Mouse (Mus musculus): Measurements from ENCODE around the gene Kcnc4.

Gene Kcnc4

GRCm38 (mm10) chr3:107458528-107459195, 690 bp downstream of the Kcnc4 start:
- DNase-seq (ENCODE audit: low read depth, low spot score): peak; percentile 47

- no peak for DNase-seq (ENCODE audit: low read depth, low spot score)
These were observed 1.2 kb downstream of the Kcnc4 start for GRCm38 (mm10) chr3:107458104-107458503.

DNA sequence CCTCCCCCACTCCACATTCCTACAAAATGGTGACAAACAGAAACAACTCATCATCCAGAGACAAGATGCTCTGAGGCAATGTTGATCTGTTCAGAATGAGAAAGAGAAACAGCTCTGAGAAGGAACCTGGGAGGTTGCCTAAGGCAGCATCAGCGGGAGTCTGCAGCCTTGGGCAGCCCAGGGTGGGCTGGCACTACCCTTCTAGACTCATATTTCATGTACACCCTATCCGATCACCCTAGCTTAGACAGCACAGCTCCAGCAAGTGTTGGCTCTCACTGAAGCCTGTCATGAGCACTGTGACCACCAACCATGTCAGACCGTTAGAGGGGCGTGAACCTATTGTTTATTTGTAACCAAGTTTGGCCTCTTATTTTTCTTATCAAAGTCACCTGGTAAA, 5.1 kb downstream of the Kcnc4 start:
- no peak for DNase-seq (ENCODE audit: low read depth, low spot score)

DNA sequence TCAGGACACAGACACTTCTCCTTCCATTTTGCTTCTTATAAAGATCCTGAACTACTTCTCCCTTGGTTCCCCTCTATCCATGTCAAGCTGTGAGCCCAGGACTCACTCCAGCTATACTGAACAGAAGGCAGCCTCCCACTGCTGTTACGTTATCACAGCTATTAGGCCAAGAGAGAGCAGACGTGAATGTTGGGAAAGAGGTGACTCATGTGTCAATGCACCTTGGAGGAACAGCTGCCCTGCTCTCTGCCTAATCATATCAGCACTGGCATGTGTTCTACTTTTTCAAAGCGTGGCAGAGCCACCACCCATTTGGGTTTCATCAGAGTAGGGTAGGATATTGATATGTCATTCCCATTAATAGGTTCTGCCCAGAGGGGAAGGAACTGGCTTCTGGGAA, 12.5 kb downstream of the Kcnc4 start:
- DNase-seq (ENCODE audit: low read depth, low spot score): no peak

- no peak for DNase-seq (ENCODE audit: low read depth, low spot score)
These were observed 15.5 kb downstream of the Kcnc4 start for GRCm38 (mm10) chr3:107443866-107444265.

DNA sequence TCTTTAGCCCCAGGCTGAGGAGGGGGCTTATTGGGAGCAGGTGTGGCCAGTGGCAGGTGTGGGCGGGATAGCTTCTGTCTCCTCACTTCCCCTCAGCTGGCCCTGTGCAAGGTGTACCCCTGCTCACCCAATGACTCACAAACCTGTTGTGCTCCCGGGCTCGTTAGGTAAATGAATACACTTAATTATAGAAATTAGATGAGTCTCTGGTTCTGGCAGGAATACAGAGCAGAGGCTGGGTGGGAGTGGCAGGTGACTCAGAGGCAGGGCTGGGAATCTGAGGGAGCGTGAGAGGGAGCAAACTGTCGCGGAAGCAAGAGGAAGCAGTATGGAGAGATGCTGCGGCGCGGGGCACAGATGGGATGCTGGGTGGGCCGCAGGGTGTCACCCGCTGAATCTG, 17.2 kb downstream of the Kcnc4 start:
- no peak for DNase-seq (ENCODE audit: low read depth, low spot score)

- DNase-seq (ENCODE audit: low read depth, low spot score): no peak
These were observed 18.0 kb downstream of the Kcnc4 start for GRCm38 (mm10) chr3:107441306-107441705.

DNA sequence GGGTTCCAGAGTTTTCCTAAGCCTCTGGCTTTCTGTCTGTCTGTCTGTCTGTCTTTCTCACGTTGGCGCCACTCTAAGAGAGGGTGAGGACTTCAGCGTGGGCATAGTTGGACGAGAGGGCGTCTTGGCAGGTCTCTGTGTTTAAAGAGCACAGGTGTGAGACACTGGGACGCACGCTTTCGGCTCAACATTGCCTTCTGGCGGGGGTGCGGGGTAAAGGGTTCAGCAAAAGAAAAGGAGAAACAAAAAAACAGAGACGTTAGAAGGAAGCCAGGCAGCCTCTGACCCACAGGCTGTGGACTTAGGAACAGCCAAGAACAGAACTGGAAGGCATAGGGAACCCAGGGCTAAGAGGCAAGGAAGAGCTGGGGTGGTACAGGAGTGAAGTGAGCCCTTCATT, 20.1 kb downstream of the Kcnc4 start:
- no peak for DNase-seq (ENCODE audit: low read depth, low spot score)

GRCm38 (mm10) chr3:107437666-107438065, 21.7 kb downstream of the Kcnc4 start:
- DNase-seq (ENCODE audit: low read depth, low spot score): no peak

DNA sequence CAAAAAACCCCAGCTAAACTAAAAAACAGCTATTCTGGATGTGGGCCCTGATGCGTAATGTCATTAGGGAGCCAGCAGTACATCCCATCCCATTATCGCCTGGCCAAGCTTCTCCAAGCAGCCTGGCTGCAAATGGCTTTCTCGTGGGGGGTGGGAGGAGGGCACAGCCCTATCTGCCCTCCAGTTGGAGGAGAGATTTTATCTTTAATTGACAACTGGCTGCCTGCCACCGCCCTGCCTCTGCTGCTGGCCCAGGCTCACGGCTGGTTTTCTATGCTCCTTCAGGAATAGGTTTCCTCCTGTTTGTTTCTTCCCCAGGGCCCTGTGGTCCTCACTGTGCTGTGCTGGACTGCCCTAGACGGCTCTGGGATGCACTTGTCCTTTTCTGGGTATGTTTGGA, 22.9 kb downstream of the Kcnc4 start:
- DNase-seq (ENCODE audit: low read depth, low spot score): no peak

- no peak for DNase-seq (ENCODE audit: low read depth, low spot score)
These were observed 25.7 kb downstream of the Kcnc4 start for GRCm38 (mm10) chr3:107433614-107434013.

GRCm38 (mm10) chr3:107431268-107431667, 28.1 kb downstream of the Kcnc4 start:
- DNase-seq (ENCODE audit: low read depth, low spot score): no peak

DNA sequence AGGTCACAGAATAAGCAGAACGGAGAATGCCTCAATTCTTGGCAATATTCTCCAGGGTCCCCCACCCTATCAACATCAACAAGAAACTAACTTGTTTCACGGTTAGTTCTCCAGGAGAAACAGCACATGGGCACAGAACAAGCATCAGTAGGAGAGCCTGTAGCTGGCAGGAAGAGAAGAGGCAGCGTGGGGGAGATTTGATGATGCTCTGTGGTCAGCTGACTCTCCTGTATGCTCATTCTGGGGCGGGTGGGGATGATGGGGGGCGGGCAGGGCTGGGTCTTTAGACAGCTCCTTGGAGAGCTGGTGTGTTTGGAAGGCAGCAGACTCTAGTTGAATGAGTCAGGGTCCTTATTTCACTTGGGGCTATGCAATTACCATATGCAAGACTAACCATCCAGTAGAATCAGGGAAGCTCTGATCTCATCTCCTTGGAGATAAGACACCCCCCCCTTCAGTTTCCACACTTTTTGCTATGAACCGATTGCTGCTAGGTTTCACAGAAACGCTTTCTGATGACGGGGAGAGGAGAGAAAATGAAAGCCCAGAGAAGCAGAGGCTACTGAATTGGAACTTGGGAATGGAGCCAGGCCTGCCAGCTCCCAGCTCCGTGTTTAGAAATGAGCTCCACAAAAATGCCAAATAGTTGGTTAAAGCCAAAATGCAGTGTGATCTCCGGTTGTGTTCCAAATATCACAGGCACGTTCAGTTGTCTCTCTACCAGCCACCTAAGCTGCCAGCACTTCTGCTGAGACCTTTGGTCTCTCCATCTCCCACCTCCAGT, 34.9 kb downstream of the Kcnc4 start:
- no peak for DNase-seq (ENCODE audit: low read depth, low spot score)

DNA sequence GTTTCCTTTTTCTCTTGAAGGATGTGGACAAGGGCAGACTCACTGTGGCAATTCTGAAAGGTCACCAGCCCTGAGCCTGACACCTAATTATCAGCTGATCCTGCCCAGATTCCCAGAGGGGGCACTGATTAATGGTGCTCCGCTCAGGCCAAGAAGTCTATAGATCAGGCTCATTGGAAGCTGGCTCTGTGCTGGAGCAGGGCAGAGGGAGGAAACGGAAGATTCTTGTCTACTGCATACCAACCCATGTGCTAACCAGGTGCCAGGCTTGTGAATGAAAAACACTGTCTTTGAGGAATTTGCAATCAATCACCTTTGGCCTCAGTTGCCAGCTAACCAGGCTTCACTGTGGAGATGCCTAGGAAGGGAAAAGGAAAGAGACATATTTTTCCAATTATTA, 39.2 kb downstream of the Kcnc4 start:
- DNase-seq (ENCODE audit: low read depth, low spot score): no peak

GRCm38 (mm10) chr3:107417287-107417644, 42.1 kb downstream of the Kcnc4 start:
- no peak for DNase-seq (ENCODE audit: low read depth, low spot score)

- DNase-seq (ENCODE audit: low read depth, low spot score): no peak
These were observed 42.6 kb downstream of the Kcnc4 start for GRCm38 (mm10) chr3:107416541-107417286.

DNA sequence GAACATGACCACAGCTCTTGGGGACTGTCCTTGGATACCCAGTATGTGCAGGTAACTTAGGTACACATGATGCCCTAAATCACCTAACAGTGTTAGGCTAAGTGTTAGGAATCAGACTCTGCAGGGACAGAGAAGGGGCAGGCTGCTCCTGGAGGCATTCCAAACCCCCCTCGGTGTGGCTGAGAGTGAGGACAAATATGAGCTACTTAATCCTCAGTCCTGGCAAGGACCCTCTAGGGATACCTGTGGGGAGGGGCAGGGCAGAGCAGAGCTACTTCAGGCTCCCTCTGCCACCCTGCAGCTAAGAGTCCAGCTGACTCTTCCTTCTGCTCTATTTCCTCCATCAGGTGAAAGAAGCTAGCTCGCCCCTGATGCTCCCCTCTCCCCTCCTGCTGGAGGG, 46.3 kb downstream of the Kcnc4 start:
- no peak for DNase-seq (ENCODE audit: low read depth, low spot score)

- no peak for DNase-seq (ENCODE audit: low read depth, low spot score)
These were observed 46.8 kb downstream of the Kcnc4 start for GRCm38 (mm10) chr3:107412509-107412908.

DNA sequence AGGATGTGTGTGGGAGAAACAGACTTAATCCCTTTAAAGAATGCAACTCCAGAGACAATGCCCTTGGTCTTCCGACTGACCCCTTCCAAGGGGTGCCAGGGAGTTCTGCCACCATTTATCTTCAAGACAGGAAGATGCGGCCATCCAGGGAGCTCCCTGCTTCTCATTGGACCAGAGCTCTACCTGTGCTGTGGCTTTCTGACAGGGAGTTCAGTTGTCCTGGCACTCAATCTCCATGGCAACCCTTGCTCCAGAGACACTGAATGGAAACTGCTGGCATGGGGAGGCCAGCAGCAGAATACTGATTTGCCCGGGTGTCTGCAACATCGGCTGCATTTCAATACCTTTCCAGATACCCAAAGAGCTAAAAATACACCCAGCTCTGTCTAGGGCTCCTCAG, 47.7 kb downstream of the Kcnc4 start:
- DNase-seq (ENCODE audit: low read depth, low spot score): no peak

- no peak for DNase-seq (ENCODE audit: low read depth, low spot score)
These were observed 58.0 kb downstream of the Kcnc4 start for GRCm38 (mm10) chr3:107401401-107401800.

GRCm38 (mm10) chr3:107399991-107400640, 59.2 kb downstream of the Kcnc4 start:
- DNase-seq (ENCODE audit: low read depth, low spot score): no peak

- DNase-seq (ENCODE audit: low read depth, low spot score): no peak
These were observed 68.2 kb downstream of the Kcnc4 start for GRCm38 (mm10) chr3:107391198-107391597.
